Mouse (Mus musculus) thymus, adult 2 months (tissue): ENCODE results near the gene Slx1b.

ENCODE experiments used
- CTCF ChIP-seq: fragments of 200-500 bp; IDR thresholded peaks from 2 replicates; pipeline ENCODE4 v1.5.1; 2012; ENCODE audit warnings: mild to moderate bottlenecking, control low read depth, low read length, moderate library complexity, borderline replicate concordance; ENCODE audit not compliant: control insufficient read depth, poor library complexity, insufficient read depth; ENCODE audit errors: extremely low read depth
- POLR2A ChIP-seq: fragments of 200-500 bp; IDR thresholded peaks from 2 replicates; pipeline ENCODE4 v1.6.1; 2012; ENCODE audit warnings: mild to moderate bottlenecking, low read length, control low read depth, moderate library complexity; ENCODE audit not compliant: control insufficient read depth, poor library complexity, insufficient read depth; ENCODE audit errors: extremely low read depth

DNA sequence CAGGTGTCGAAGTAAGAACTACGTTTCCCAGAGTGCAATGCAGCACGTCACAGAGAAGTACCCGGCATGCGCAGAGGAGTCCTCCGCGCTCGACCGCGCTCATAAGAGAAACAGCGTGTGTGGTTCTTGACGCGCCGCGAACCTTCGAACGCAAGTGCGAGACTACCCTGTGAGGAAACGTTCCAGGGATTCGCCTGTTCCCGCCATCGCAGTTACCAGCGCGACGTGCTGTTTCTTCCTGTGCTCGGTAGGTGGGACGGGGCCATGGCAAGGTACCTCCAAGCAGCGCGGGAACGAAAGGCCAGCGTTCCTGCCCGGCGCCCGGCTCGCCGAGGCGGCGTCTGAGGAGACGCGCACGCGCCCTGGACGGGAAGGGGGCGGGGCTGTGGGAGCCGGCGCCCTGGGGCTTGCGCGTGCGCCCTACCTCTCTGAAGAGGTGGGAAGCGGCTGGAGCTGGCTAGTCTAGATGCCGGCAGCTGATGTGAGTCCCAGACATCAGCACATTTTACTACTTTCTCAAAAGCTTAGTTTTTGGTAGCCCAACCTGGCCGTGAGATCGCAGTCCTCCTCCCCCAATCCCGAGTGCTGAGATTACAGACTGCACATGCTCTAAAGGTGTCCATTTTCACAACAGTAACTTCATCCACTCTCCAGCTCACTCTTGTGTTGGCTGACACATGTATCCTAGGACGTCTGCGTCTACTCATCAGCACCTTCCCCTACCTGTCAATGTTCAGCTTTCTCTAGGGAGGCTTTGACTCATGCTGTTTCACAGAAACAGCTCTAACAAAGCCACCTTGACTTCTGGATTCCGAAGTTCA, 46.1 kb downstream of the Slx1b start, which contains the start of gene Sgf29:
- TF ChIP-seq CTCF (peak; percentile 66; the same call in 1 of the 2 replicates), POLR2A (peak; percentile 92)
